10 mouse cellular contexts compared by ENCODE assay signal in genomic region chr4:127935369-127935768, GRCm38 (mm10). TPM values are rescaled to one million over a fixed set of nuclear protein-coding genes. Genes with fewer than 3 reads are reported as not detected.
DNase-seq lines count a peak whose midpoint lies in the region; ATAC-seq and TF ChIP-seq lines count a peak whose summit lies in the region.
"Had no signal": no experiment of that assay in that cellular context is flagged by ENCODE, and none has a peak within 500 bp of the region (broad histone marks: within the 10 kb centered on the region; RNA-seq: fewer than 3 reads in every experiment).

No protein-coding gene starts in this region.

- no peaks in the 10 kb centered on the region for H3K9me3 ChIP-seq in lung, postnatal 0 days (ENCODE audit: low read length)
- H3K9me3 ChIP-seq in limb, embryonic 10.5 days (replicated peaks): no peaks in the 10 kb centered on the region

- no peak overlapping the region for H3K27ac ChIP-seq in lung, postnatal 0 days (ENCODE audit: low read length)
- H3K27ac ChIP-seq in limb, embryonic 10.5 days: no peak overlapping the region

- no peak overlapping the region for H3K4me3 ChIP-seq in lung, postnatal 0 days (ENCODE audit: low read depth, low read length)
- no peak overlapping the region for H3K4me3 ChIP-seq in limb, embryonic 10.5 days

- peak; percentile 61 for TF ChIP-seq CTCF in lung, postnatal 0 days (IDR thresholded peaks at IDR 0.05)

- no peaks in the 10 kb centered on the region for H3K27me3 ChIP-seq in lung, postnatal 0 days (replicated peaks; ENCODE audit: insufficient read depth, low read length)
- no peaks in the 10 kb centered on the region for H3K27me3 ChIP-seq in limb, embryonic 10.5 days (ENCODE audit: low read depth, poor library complexity, severe bottlenecking)

- no peaks in the 10 kb centered on the region for H3K4me1 ChIP-seq in lung, postnatal 0 days (ENCODE audit: insufficient read depth, low read depth, low read length)
- H3K4me1 ChIP-seq in limb, embryonic 10.5 days: no peaks in the 10 kb centered on the region

- H3K4me2 ChIP-seq in lung, postnatal 0 days (replicated peaks; ENCODE audit: low read depth, low read length): no peak overlapping the region

- no peak for TF ChIP-seq EP300 in lung, postnatal 0 days (IDR thresholded peaks at IDR 0.05)

- ATAC-seq in lung, postnatal 0 days: no peak

- DNase-seq in gastrocnemius, adult 18-20 months (ENCODE audit: low spot score): peak; percentile 2
- DNase-seq in gastrocnemius, postnatal 10 days: no peak
- DNase-seq in lung, postnatal 0 days (ENCODE audit: low spot score): no peak
- DNase-seq in lung, postnatal 4 days: no peak
- DNase-seq in cerebellum, postnatal 25 days: peak; percentile 53 to 66
- peak; percentile 33 for DNase-seq in limb, embryonic 10.5 days (ENCODE audit: low spot score)
- DNase-seq in spleen, postnatal 36 days (ENCODE audit: low spot score in 2 of 2): no peak
- no peak for DNase-seq in thymus, postnatal 14 days

- H3K9ac ChIP-seq in lung, postnatal 0 days (replicated peaks; ENCODE audit: low read depth): no peak overlapping the region

- 43% methylated on average over 3 of the region's 3 CpGs for WGBS in lung, postnatal 0 days
- 56% methylated on average over 3 of the region's 3 CpGs for WGBS in limb, embryonic 10.5 days

- no peaks in the 10 kb centered on the region for H3K36me3 ChIP-seq in lung, postnatal 0 days (ENCODE audit: insufficient read depth, low read length)
- no peaks in the 10 kb centered on the region for H3K36me3 ChIP-seq in limb, embryonic 10.5 days

RNA-seq across cellular contexts. Expression of gene CK137956, which starts 35.4 kb away (rescaled TPM):
- not detected for total RNA-seq in gastrocnemius, adult 18-20 months (2021)
- not detected for total RNA-seq in gastrocnemius, postnatal 10 days (2021)
- polyA plus RNA-seq in lung, postnatal 0 days (2015; fragmentation: Nextera tagmentation; extraction: Ambion mirVana): not detected in 2 replicates
- not detected in 2 replicates for polyA plus RNA-seq in limb, embryonic 10.5 days (2016; fragmentation: Nextera tagmentation; extraction: Ambion mirVana)
- total RNA-seq: heart, adult 18-20 months had no signal
- polyA plus RNA-seq: liver, embryonic 16.5 days had no signal

RNA-seq across cellular contexts. Expression of gene Csmd2, which starts 52.3 kb away (rescaled TPM):
- not detected for total RNA-seq in gastrocnemius, adult 18-20 months (2021)
- under 1 TPM; 0.23 to 0.25 TPM for total RNA-seq in gastrocnemius, postnatal 10 days (2021)
- polyA plus RNA-seq in lung, postnatal 0 days (2015; fragmentation: Nextera tagmentation; extraction: Ambion mirVana): 0.04 and 0.05 TPM in 2 replicates
- 0.03 TPM in 1 of 2 replicates, not detected in the other for polyA plus RNA-seq in limb, embryonic 10.5 days (2016; fragmentation: Nextera tagmentation; extraction: Ambion mirVana)
- total RNA-seq: heart, adult 18-20 months had no signal
- polyA plus RNA-seq: liver, embryonic 16.5 days had no signal

Comparison
In these comparisons a context has a peak if more than half of its experiments do, and no peak if none do; other contexts are left out.
1. DNase-seq: peak in gastrocnemius, adult 18-20 months (single experiment), cerebellum, postnatal 25 days (2 of 2) and limb, embryonic 10.5 days (single experiment); none in gastrocnemius, postnatal 10 days (single experiment), lung, postnatal 0 days (single experiment), lung, postnatal 4 days (0 of 2), spleen, postnatal 36 days (0 of 2) and thymus, postnatal 14 days (single experiment).